Mouse (Mus musculus): Measurements from ENCODE around the gene Gsg1. TPM values are rescaled to one million over a fixed set of nuclear protein-coding genes. Genes with fewer than 3 reads are reported as not detected.

Gene Gsg1
- polyA plus RNA-seq, 1 experiment from 2014 or later: 0.45 TPM

Other genes with a start within 250 kb of the Gsg1 start
- gene Ddx47, start 242.7 kb downstream of the Gsg1 start, polyA plus RNA-seq (2016; fragmentation: Nextera tagmentation; extraction: Ambion mirVana): 86.1 and 90.3 TPM in 2 replicates
- 1.8 and 1.9 TPM in 2 replicates for gene Gprc5a, start 188.7 kb downstream of the Gsg1 start, polyA plus RNA-seq (2016; fragmentation: Nextera tagmentation; extraction: Ambion mirVana)
- gene Gprc5d, start 136.1 kb downstream of the Gsg1 start, polyA plus RNA-seq (2016; fragmentation: Nextera tagmentation; extraction: Ambion mirVana): 0.18 TPM in 1 of 2 replicates, not detected in the other
- gene Fam234b, start 56.4 kb downstream of the Gsg1 start, polyA plus RNA-seq (2016; fragmentation: Nextera tagmentation; extraction: Ambion mirVana): 39.0 and 43.6 TPM in 2 replicates
- 2.3 and 4.0 TPM in 2 replicates for gene Hebp1, start 56.3 kb downstream of the Gsg1 start, polyA plus RNA-seq (2016; fragmentation: Nextera tagmentation; extraction: Ambion mirVana)
- gene Pbp2, start 56.1 kb upstream of the Gsg1 start, polyA plus RNA-seq (2016; fragmentation: Nextera tagmentation; extraction: Ambion mirVana): not detected in 2 replicates
- gene Emp1, start 108.2 kb upstream of the Gsg1 start, polyA plus RNA-seq (2016; fragmentation: Nextera tagmentation; extraction: Ambion mirVana): 11.6 and 16.8 TPM in 2 replicates

All from midbrain, embryonic 12.5 days (tissue).